Mouse (Mus musculus) forebrain, postnatal 0 days (tissue): ENCODE measurements around the gene Olfr6. TPM values are rescaled to one million over a fixed set of nuclear protein-coding genes. Genes with fewer than 3 reads are reported as not detected.
"Not testable (repeated sequence)": the region's sequence is repeated elsewhere in the genome, so short reads cannot be mapped to it uniquely, and the experiment has no call there.

Source experiments
- ATAC-seq: fragments of 200-750 bp; cut with Nextera tagmentation; 2 replicates; pipeline ENCODE4 v1.8.0; 2017; ENCODE audit warnings: mild to moderate bottlenecking, moderate library complexity
- DNase-seq: peaks from one replicate; pipeline ENCODE4 v3.0.0-alpha.2; 2015
- H3K27ac ChIP-seq: fragments of 300-500 bp; sonication (generic); 2 replicates; pipeline ENCODE4 v1.5.1; 2014; ENCODE audit warnings: low read depth, mild to moderate bottlenecking, antibody characterized with exemption, low read length, moderate library complexity, mixed read lengths
- H3K27me3 ChIP-seq: fragments of 300-500 bp; sonication (generic); 2 replicates; pipeline ENCODE4 v1.6.1; 2014; ENCODE audit warnings: mild to moderate bottlenecking, low read length, mixed read lengths; ENCODE audit not compliant: insufficient read depth
- H3K36me3 ChIP-seq: fragments of 300-500 bp; sonication (generic); 2 replicates; pipeline ENCODE4 v1.6.1; 2014; ENCODE audit warnings: mild to moderate bottlenecking, moderate library complexity; ENCODE audit not compliant: insufficient read depth
- H3K4me1 ChIP-seq: fragments of 300-500 bp; sonication (generic); 2 replicates; pipeline ENCODE4 v1.6.1; 2014; ENCODE audit warnings: antibody characterized with exemption; ENCODE audit not compliant: insufficient read depth
- H3K4me2 ChIP-seq: fragments of 300-500 bp; sonication (generic); 2 replicates; pipeline ENCODE4 v1.6.1; 2014; ENCODE audit warnings: low read depth, mild to moderate bottlenecking, moderate library complexity
- H3K4me3 ChIP-seq: fragments of 300-500 bp; sonication (generic); 2 replicates; pipeline ENCODE4 v1.5.1; 2014; ENCODE audit warnings: low read depth, low read length, mixed read lengths
- H3K9ac ChIP-seq: fragments of 300-500 bp; sonication (generic); 2 replicates; pipeline ENCODE4 v1.6.1; 2014; ENCODE audit warnings: mild to moderate bottlenecking
- H3K9me3 ChIP-seq: fragments of 300-500 bp; sonication (generic); 2 replicates; pipeline ENCODE4 v1.6.1; 2016; ENCODE audit warnings: low read length
- CTCF ChIP-seq: sonication (generic); IDR thresholded peaks from 2 replicates; pipeline ENCODE4 v1.5.1; 2016; ENCODE audit warnings: antibody characterized with exemption, control low read depth, low read depth
- WGBS: fragments of 180-500 bp; shearing (Covaris S2); extraction: QIAGEN DNeasy Blood & Tissue Kit; methylation state at CpG from one replicate; pipeline ENCODE4 v1.1.7; 2014; 5-methylcytosine and 5-hydroxymethylcytosine counted together
- polyA plus RNA-seq: library from polyadenylated mRNA; unstranded; fragments of >200 nt; fragmentation: Nextera tagmentation; extraction: Ambion mirVana; gene quantifications from 2 replicates; pipeline ENCODE4 v1.2.1, GENCODE M21; 2015
- total RNA-seq: library from RNA; depleted of rRNA; stranded (reverse); fragments of >200 nt; gene quantifications from 2 replicates; pipeline ENCODE4 v1.2.3, GENCODE M21; 2014; rRNA removed

The Olfr6 gene
- total RNA-seq (not detected in 2 replicates), polyA plus RNA-seq (not detected in 2 replicates)

DNA sequence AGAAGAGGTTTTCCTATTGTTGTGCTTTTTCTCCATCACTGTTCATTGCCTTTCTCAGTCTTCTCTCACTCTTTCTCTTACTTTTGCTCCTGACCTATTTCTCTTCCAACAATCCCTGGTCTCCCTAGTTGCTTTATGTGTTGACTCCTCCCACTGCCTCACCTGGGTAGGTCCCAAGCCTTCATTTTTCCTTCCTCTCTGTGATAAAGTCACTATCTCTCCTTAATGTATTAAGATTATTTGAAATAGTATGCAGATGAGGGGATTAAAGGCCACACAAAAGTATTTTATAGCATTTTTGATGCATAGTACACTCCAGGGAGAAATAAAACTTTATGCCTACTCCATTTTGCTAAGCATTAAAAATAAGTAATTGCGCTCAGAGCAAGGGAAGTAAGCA, at the start of gene Olfr6:
Olfr6 (minus strand) TSS at position 101 of the 400 bp plus-strand sequence.
- Histone ChIP-seq H3K27ac (no peak within 1 kb of the TSS), H3K27me3 (no peaks in the 10 kb centered on the region), H3K9ac (no peak within 1 kb of the TSS), H3K4me2 (no peak within 1 kb of the TSS), H3K9me3 (no peaks in the 10 kb centered on the region), H3K4me1 (no peaks in the 10 kb centered on the region), H3K4me3 (no peak within 1 kb of the TSS), H3K36me3 (no peaks in the 10 kb centered on the region)
- no peak for TF ChIP-seq CTCF
- DNase-seq (no peak), ATAC-seq (no peak)
- WGBS: 92% methylated on average over 1 of the region's 1 CpGs

GRCm38 (mm10) chr7:107005972-107006371, 42.2 kb upstream of the Olfr6 start, which contains the start of gene Olfr2:
TSS of gene Olfr2 (minus strand) at chr7:107006072.
- no peaks in the 10 kb centered on the region for H3K4me1 ChIP-seq
- no peak for ATAC-seq
- H3K27ac ChIP-seq: no peak within 1 kb of the TSS
- DNase-seq: no peak
- no peak for TF ChIP-seq CTCF
- no peak within 1 kb of the TSS for H3K4me3 ChIP-seq
- H3K4me2 ChIP-seq: no peak within 1 kb of the TSS
- H3K9me3 ChIP-seq: no peaks in the 10 kb centered on the region
- no peaks in the 10 kb centered on the region for H3K27me3 ChIP-seq
- 41% methylated on average over 1 of the region's 1 CpGs for WGBS
- H3K36me3 ChIP-seq: no peaks in the 10 kb centered on the region
- H3K9ac ChIP-seq: no peak within 1 kb of the TSS

- H3K4me2 ChIP-seq: no peak overlapping the region
- H3K9ac ChIP-seq: no peak overlapping the region
- 74% methylated on average over 3 of the region's 3 CpGs for WGBS
- H3K27me3 ChIP-seq: no peaks in the 10 kb centered on the region
- no peaks in the 10 kb centered on the region for H3K9me3 ChIP-seq
- ATAC-seq: no peak
- TF ChIP-seq CTCF: no peak
- DNase-seq: no peak
- no peaks in the 10 kb centered on the region for H3K36me3 ChIP-seq
- H3K27ac ChIP-seq: no peak overlapping the region
- H3K4me3 ChIP-seq: no peak overlapping the region
- H3K4me1 ChIP-seq: no peaks in the 10 kb centered on the region
Measured at GRCm38 (mm10) chr7:107004169-107004568, 40.4 kb upstream of the Olfr6 start.

DNA sequence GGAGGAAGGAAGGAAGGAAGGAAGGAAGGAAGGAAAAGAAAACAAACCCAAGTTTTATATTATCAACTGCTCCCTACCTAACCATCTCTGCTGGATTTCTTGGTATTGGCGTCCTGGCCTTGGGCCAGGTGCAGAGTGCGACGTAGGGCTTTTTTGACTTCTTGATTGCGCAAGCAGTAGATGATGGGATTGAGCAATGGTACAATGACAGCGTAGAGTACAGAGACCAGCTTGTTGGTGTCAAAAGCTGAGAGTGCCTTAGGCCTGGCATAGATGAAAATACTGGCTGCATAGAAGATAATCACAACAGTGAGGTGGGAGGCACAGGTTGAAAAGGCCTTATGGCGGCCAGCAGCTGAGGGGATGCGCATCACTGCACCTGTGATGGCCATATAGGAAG, 37.1 kb upstream of the Olfr6 start:
- WGBS: 90% methylated on average over 7 of the region's 7 CpGs
- no peak overlapping the region for H3K27ac ChIP-seq

DNA sequence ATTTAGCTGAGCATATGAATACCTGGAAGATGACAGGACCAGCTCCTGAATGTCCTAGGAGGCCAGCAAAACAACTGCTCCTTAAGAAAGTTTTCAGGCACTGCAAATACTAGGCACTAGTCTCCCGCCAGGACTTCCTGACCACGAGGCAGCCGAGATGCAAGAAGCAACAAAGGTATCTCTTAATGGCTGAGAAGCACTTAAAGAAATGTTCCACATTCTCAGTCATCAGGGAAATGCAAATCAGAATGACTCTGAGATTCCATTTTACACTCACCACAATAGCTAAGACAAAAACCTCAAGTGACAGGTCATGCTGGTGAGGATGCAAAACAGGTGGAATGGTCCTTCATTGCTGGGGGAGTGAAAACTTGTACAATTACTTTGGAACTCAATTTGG, 21.5 kb upstream of the Olfr6 start:
- no peaks in the 10 kb centered on the region for H3K27me3 ChIP-seq
- H3K4me3 ChIP-seq: no peak overlapping the region
- H3K27ac ChIP-seq: no peak overlapping the region
- no peak overlapping the region for H3K9ac ChIP-seq
- WGBS: 91% methylated on average over 3 of the region's 3 CpGs
- H3K4me2 ChIP-seq: no peak overlapping the region
- ATAC-seq (no peak), DNase-seq (no peak)
- H3K4me1 ChIP-seq: no peaks in the 10 kb centered on the region
- H3K9me3 ChIP-seq: no peaks in the 10 kb centered on the region
- no peak for TF ChIP-seq CTCF
- no peaks in the 10 kb centered on the region for H3K36me3 ChIP-seq

More for the DNA sequence above, 37.1 kb upstream of the Olfr6 start:
- Histone ChIP-seq H3K9ac (no peak overlapping the region), H3K4me3 (no peak overlapping the region), H3K27me3 (no peaks in the 10 kb centered on the region), H3K9me3 (no peaks in the 10 kb centered on the region), H3K4me1 (no peaks in the 10 kb centered on the region), H3K4me2 (no peak overlapping the region), H3K36me3 (no peaks in the 10 kb centered on the region)
- no peak for ATAC-seq
- no peak for DNase-seq
- no peak for TF ChIP-seq CTCF

DNA sequence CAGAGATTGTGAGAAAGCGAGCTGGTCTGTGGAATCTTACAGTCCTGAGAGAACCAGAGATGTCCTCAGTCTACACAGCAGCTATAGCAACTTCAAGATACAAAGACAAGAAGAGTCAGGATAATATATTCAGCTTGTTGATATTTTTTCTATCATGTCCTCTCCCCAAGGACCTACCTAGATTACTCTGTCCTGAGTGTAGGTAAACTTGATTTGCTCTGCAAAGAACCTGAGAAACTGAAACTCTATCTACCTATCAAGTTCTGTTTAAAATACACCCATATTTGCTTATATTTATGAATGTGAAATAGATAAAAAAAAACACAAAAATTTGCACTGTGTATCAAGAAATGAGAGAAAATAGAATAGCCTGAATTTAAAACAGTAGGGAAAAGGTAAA, 11.6 kb upstream of the Olfr6 start, which contains the start of gene Olfr711:
Olfr711 (minus strand) TSS at position 101 of the 400 bp plus-strand sequence.
- Histone ChIP-seq H3K9me3 (no peaks in the 10 kb centered on the region), H3K4me1 (no peaks in the 10 kb centered on the region), H3K27me3 (no peaks in the 10 kb centered on the region), H3K4me3 (no peak within 1 kb of the TSS), H3K27ac (no peak within 1 kb of the TSS), H3K36me3 (no peaks in the 10 kb centered on the region), H3K9ac (no peak within 1 kb of the TSS), H3K4me2 (no peak within 1 kb of the TSS)
- 64% methylated on average over 1 of the region's 1 CpGs for WGBS
- DNase-seq (no peak), ATAC-seq (no peak)
- TF ChIP-seq CTCF: no peak

GRCm38 (mm10) chr7:106967503-106967902, 3.8 kb upstream of the Olfr6 start:
- H3K9ac ChIP-seq: not testable (repeated sequence)

More at GRCm38 (mm10) chr7:106967503-106967902, 3.8 kb upstream of the Olfr6 start:
- not testable (repeated sequence) for H3K4me1 ChIP-seq, H3K27me3 ChIP-seq, DNase-seq, H3K4me3 ChIP-seq, H3K4me2 ChIP-seq, H3K27ac ChIP-seq, ATAC-seq, H3K9me3 ChIP-seq, H3K36me3 ChIP-seq
- TF ChIP-seq CTCF: 0 out of 2 replicates have a peak, but pooled peaks have one; percentile 2
